Comparison of ENCODE assay signal across 8 mouse cellular contexts in the genomic region with DNA sequence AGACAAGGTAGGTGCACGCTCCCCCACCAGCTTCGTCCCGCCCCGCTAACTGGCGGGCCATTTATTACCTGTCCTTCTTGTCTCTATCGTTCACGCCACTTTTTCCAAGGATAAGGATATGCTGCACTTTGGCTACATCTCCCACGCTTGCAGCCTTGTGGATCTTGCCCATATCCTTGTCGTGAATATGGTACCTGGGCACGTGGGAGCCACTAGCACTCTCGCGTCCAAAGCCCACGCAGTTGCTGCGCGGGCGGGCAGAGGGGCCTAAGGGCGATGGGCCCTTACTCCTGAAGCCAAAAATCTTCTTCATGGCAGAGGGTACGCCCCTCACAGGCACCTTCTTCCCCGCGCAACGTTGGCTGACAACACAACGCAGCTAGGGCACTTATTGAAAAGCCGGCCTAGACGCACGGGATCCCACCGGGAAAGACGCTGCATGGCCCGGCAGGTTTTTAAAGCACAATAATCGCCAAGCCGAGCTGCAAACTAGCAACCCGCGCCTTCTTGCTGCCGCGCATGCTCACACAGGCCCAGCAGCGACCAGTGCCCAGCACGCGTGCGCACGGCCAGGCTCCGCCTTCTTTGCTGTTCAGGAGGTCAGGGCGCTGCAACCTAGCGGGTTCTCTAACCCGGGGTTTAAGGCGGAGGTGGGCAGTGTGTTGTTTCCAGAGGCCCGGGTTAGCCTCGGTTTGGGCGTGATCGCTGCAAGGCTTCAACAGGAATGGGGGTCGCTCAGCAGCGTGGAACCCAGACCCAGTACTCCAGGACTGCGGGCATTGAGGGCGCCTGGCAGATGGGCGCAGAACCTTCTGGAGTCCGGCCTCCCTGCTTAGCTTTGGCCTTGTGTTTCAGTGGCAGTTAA. TPM values are rescaled to one million over a fixed set of nuclear protein-coding genes. Genes with fewer than 3 reads are reported as not detected.
DNase-seq lines count a peak whose midpoint lies in the region; ATAC-seq lines count a peak whose summit lies in the region.

Gene Ankrd26, minus strand, starts transcription at position 482 of the 865 bp plus-strand sequence.

- peaks cover 30% of the 10 kb centered on the region for H3K4me1 ChIP-seq in hindbrain, embryonic 12.5 days

- no peaks in the 10 kb centered on the region for H3K9me3 ChIP-seq in hindbrain, embryonic 12.5 days (replicated peaks)

- peak; percentile 97 for DNase-seq in NIH3T3 (ENCODE audit: low read depth)
- DNase-seq in cerebellum, postnatal 10 days: peak; percentile 93 to 97
- peak; percentile 82 to 87 for DNase-seq in frontal cortex, postnatal 10 days (ENCODE audit: low spot score in 2 of 2)
- peak; percentile 90 to 93 for DNase-seq in layer of hippocampus, postnatal 14 days (ENCODE audit: low spot score in 2 of 2)
- peak; percentile 93 for DNase-seq in lung, postnatal 14 days
- peak; percentile 82 for DNase-seq in retina, adult 2 months (ENCODE audit: low read depth, low spot score)
- peak; percentile 94 to 95 for DNase-seq in thymus, postnatal 36 days

- peak within 1 kb of the TSS; percentile 83 for H3K9ac ChIP-seq in hindbrain, embryonic 12.5 days

- H3K27ac ChIP-seq in hindbrain, embryonic 12.5 days: peak within 1 kb of the TSS; percentile 82

- peak within 1 kb of the TSS; percentile 68 for H3K4me3 ChIP-seq in hindbrain, embryonic 12.5 days

- WGBS in hindbrain, embryonic 12.5 days: 6% methylated on average over 54 of the region's 54 CpGs

- ATAC-seq in hindbrain, embryonic 12.5 days (ENCODE audit: low FRiP score): peak; percentile 98

- H3K4me2 ChIP-seq in hindbrain, embryonic 12.5 days (replicated peaks): peak within 1 kb of the TSS; percentile 91

- H3K27me3 ChIP-seq in hindbrain, embryonic 12.5 days: no peaks in the 10 kb centered on the region

- H3K36me3 ChIP-seq in hindbrain, embryonic 12.5 days: peaks cover 20% of the 10 kb centered on the region

RNA-seq across cellular contexts. Expression of gene Ankrd26, which starts in this region (rescaled TPM):
- 17.3 and 18.4 TPM in 2 replicates for polyA plus RNA-seq in hindbrain, embryonic 12.5 days (2016; fragmentation: Nextera tagmentation; extraction: Ambion mirVana)
- 1 to 10 TPM; 6.8 to 8.8 TPM for total RNA-seq in layer of hippocampus, postnatal 14 days (2021)

Comparison
In these comparisons a context has a peak if more than half of its experiments do, and no peak if none do; other contexts are left out.
1. Peak in every context shown above with its lines: DNase-seq, ATAC-seq, H3K4me3 ChIP-seq and H3K27ac ChIP-seq.